Mouse (Mus musculus): ENCODE measurements around the gene Hist1h2bl.
"Not testable (repeated sequence)": the region's sequence is repeated elsewhere in the genome, so short reads cannot be mapped to it uniquely, and the experiment has no call there.

Hist1h2bl gene

GRCm38 (mm10) chr13:21715864-21716539, at the start of gene Hist1h2bl, which contains the start of gene Hist1h2ai:
Gene Hist1h2bl, minus strand, starts transcription at chr13:21716143.
Gene Hist1h2ai, plus strand, starts transcription at chr13:21716422.
- DNase-seq (ENCODE audit: low read depth, low spot score): peak; percentile 97

- no peak for DNase-seq (ENCODE audit: low read depth, low spot score)
Measured at GRCm38 (mm10) chr13:21755707-21756106, 39.8 kb upstream of the Hist1h2bl start.

GRCm38 (mm10) chr13:21754294-21755001, 38.5 kb upstream of the Hist1h2bl start:
- DNase-seq (ENCODE audit: low read depth, low spot score): peak; percentile 22

- DNase-seq (ENCODE audit: low read depth, low spot score): peak; percentile 98
Measured at GRCm38 (mm10) chr13:21753524-21754285, 37.8 kb upstream of the Hist1h2bl start, which contains the start of the genes Hist1h2ak and Hist1h2bn. Gene Hist1h2ak, minus strand, starts transcription at chr13:21753827. Gene Hist1h2bn, plus strand, starts transcription at chr13:21754123.

- DNase-seq (ENCODE audit: low read depth, low spot score): peak; percentile 6
Measured at GRCm38 (mm10) chr13:21753051-21753523, 37.1 kb upstream of the Hist1h2bl start.

- no peak for DNase-seq (ENCODE audit: low read depth, low spot score)
Measured at GRCm38 (mm10) chr13:21752356-21752755, 36.4 kb upstream of the Hist1h2bl start.

GRCm38 (mm10) chr13:21751827-21752226, 35.9 kb upstream of the Hist1h2bl start:
- DNase-seq (ENCODE audit: low read depth, low spot score): no peak

- DNase-seq (ENCODE audit: low read depth, low spot score): no peak
Measured at GRCm38 (mm10) chr13:21751417-21751816, 35.5 kb upstream of the Hist1h2bl start.

- DNase-seq (ENCODE audit: low read depth, low spot score): peak; percentile 77
Measured at GRCm38 (mm10) chr13:21750159-21751017, 34.4 kb upstream of the Hist1h2bl start, which contains the start of gene Hist1h4k. Gene Hist1h4k, minus strand, starts transcription at chr13:21750505.

- no peak for DNase-seq (ENCODE audit: low read depth, low spot score)
Measured at GRCm38 (mm10) chr13:21749387-21750158, 33.6 kb upstream of the Hist1h2bl start.

- DNase-seq (ENCODE audit: low read depth, low spot score): no peak
Measured at GRCm38 (mm10) chr13:21745006-21745405, 29.1 kb upstream of the Hist1h2bl start.

GRCm38 (mm10) chr13:21734906-21735767, 19.2 kb upstream of the Hist1h2bl start, which contains the start of gene Hist1h4j:
Gene Hist1h4j, plus strand, starts transcription at chr13:21735064.
- DNase-seq (ENCODE audit: low read depth, low spot score): not testable (repeated sequence)

- no peak for DNase-seq (ENCODE audit: low read depth, low spot score)
Measured at GRCm38 (mm10) chr13:21734010-21734905, 18.3 kb upstream of the Hist1h2bl start.

GRCm38 (mm10) chr13:21733466-21733865, 17.5 kb upstream of the Hist1h2bl start:
- DNase-seq (ENCODE audit: low read depth, low spot score): no peak

- DNase-seq (ENCODE audit: low read depth, low spot score): no peak
Measured at GRCm38 (mm10) chr13:21729544-21729943, 13.6 kb upstream of the Hist1h2bl start.

- DNase-seq (ENCODE audit: low read depth, low spot score): no peak
Measured at GRCm38 (mm10) chr13:21727948-21728572, 12.1 kb upstream of the Hist1h2bl start.
